Mouse (Mus musculus) liver, adult 2 months (tissue): ENCODE data around the gene Vmn1r74.

Source experiments
- CTCF ChIP-seq: fragments of 200-500 bp; IDR thresholded peaks from 2 replicates; pipeline ENCODE4 v1.5.1; 2011; ENCODE audit warnings: low read depth, low read length, control low read depth
- POLR2A ChIP-seq: fragments of 200-500 bp; IDR thresholded peaks from 2 replicates; pipeline ENCODE4 v1.6.1; 2011; ENCODE audit warnings: low read length, control low read depth; ENCODE audit not compliant: insufficient read depth; ENCODE audit errors: extremely low read depth

GRCm38 (mm10) chr7:11822166-11822565, 11.6 kb upstream of the Vmn1r74 start:
- TF ChIP-seq CTCF = no peak
- no peak for TF ChIP-seq POLR2A
